ENCODE assay signal across 9 mouse cellular contexts in the genomic region with DNA sequence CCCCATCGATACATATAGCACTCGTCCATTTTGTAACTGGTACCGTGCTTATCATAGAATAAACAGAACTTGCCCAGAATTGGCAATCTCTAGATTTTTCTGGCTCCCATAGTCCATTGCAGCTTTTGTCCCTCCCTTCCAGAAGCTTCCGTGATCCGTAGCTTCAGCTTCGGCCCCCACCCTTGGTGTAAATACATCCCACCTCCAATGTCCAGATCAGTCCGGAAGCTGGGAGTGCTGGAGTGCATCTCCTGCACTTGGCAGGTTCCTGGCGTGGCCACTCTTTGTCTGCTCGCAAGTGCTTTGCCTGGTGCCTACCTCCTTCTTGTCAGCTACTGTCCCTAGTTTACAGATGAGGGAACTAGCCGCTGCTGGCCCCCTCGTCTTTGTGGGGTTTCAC. TPM values are rescaled to one million over a fixed set of nuclear protein-coding genes. Genes with fewer than 3 reads are reported as not detected.
A peak's percentile ranks its signal among the peaks of the same experiment; 100 is the strongest.
DNase-seq lines count a peak whose midpoint lies in the region; ATAC-seq lines count a peak whose summit lies in the region.
"Had no signal": no experiment of that assay in that cellular context is flagged by ENCODE, and none has a peak within 500 bp of the region (broad histone marks: within the 10 kb centered on the region; RNA-seq: fewer than 3 reads in every experiment).

No protein-coding gene starts in this region.

- peak overlapping the region; percentile 44 for H3K9ac ChIP-seq in kidney, embryonic 16.5 days (replicated peaks; ENCODE audit: low read length)
- no peak overlapping the region for H3K9ac ChIP-seq in neural tube, embryonic 14.5 days (replicated peaks; ENCODE audit: low read depth, low read length)

- no peaks in the 10 kb centered on the region for H3K9me3 ChIP-seq in kidney, embryonic 16.5 days (ENCODE audit: low read length)
- no peaks in the 10 kb centered on the region for H3K9me3 ChIP-seq in heart, embryonic 10.5 days
- no peaks in the 10 kb centered on the region for H3K9me3 ChIP-seq in neural tube, embryonic 14.5 days (ENCODE audit: control insufficient read depth, low read length)
- H3K9me3 ChIP-seq: G1E had no signal

- WGBS in kidney, embryonic 16.5 days, result 41% methylated on average over 11 of the region's 11 CpGs
- WGBS in heart, embryonic 10.5 days, result 29% methylated on average over 11 of the region's 11 CpGs
- WGBS in neural tube, embryonic 14.5 days, result 30% methylated on average over 11 of the region's 11 CpGs

- H3K4me1 ChIP-seq in kidney, embryonic 16.5 days (ENCODE audit: insufficient read depth, low read length), result peaks cover 38% of the 10 kb centered on the region
- H3K4me1 ChIP-seq in heart, embryonic 10.5 days, result peaks cover 64% of the 10 kb centered on the region
- H3K4me1 ChIP-seq in neural tube, embryonic 14.5 days (ENCODE audit: control insufficient read depth, insufficient read depth, low read length), result peaks cover 8% of the 10 kb centered on the region; the same call in 1 of the 2 replicates

- peaks cover 21% of the 10 kb centered on the region for H3K36me3 ChIP-seq in kidney, embryonic 16.5 days (ENCODE audit: insufficient read depth, low read length)
- peaks cover 45% of the 10 kb centered on the region for H3K36me3 ChIP-seq in heart, embryonic 10.5 days
- H3K36me3 ChIP-seq in neural tube, embryonic 14.5 days (ENCODE audit: control insufficient read depth, insufficient read depth, low read length), result peaks cover 7% of the 10 kb centered on the region
- H3K36me3 ChIP-seq: G1E had no signal

- no peak for DNase-seq in kidney, adult 8-10 months
- no peak for DNase-seq in heart, embryonic 10.5 days (ENCODE audit: low spot score)
- DNase-seq in kidney, postnatal 4 days, result peak; percentile 46 to 66
- no peak for DNase-seq in thymus, postnatal 10 days (ENCODE audit: low spot score in 2 of 2)
- no peak for DNase-seq in adrenal gland, postnatal 36 days

- no peaks in the 10 kb centered on the region for H3K27me3 ChIP-seq in kidney, embryonic 16.5 days (ENCODE audit: insufficient read depth, low read length)
- H3K27me3 ChIP-seq in heart, embryonic 10.5 days (ENCODE audit: insufficient read depth, poor library complexity, severe bottlenecking), result no peaks in the 10 kb centered on the region
- H3K27me3 ChIP-seq in neural tube, embryonic 14.5 days (ENCODE audit: control insufficient read depth, insufficient read depth, low read length), result no peaks in the 10 kb centered on the region

- no peak overlapping the region for H3K4me3 ChIP-seq in kidney, embryonic 16.5 days (ENCODE audit: low read length)
- peak overlapping the region; percentile 13 for H3K4me3 ChIP-seq in heart, embryonic 10.5 days
- no peak overlapping the region for H3K4me3 ChIP-seq in neural tube, embryonic 14.5 days (ENCODE audit: low read depth, low read length)

- peak overlapping the region; percentile 90 for H3K27ac ChIP-seq in kidney, embryonic 16.5 days (ENCODE audit: low read length)
- peak overlapping the region; percentile 90 for H3K27ac ChIP-seq in heart, embryonic 10.5 days
- H3K27ac ChIP-seq in neural tube, embryonic 14.5 days (ENCODE audit: low read depth, low read length), result peak overlapping the region; percentile 30; the same call in 1 of the 2 replicates

- peak; percentile 5; the same call in 1 of the 2 replicates for ATAC-seq in kidney, embryonic 16.5 days (ENCODE audit: low FRiP score, low TSS enrichment)
- no peak for ATAC-seq in neural tube, embryonic 14.5 days (ENCODE audit: low read depth)
- no peak for ATAC-seq in inflammation-experienced regulatory T-cells, adult 6 months

- peak overlapping the region; percentile 21 for H3K4me2 ChIP-seq in kidney, embryonic 16.5 days (replicated peaks; ENCODE audit: low read depth, low read length)
- no peak overlapping the region for H3K4me2 ChIP-seq in neural tube, embryonic 14.5 days (ENCODE audit: low read depth, low read length)

RNA-seq across cellular contexts. Expression of a gene that starts 32.9 kb away (rescaled TPM):
- 54.4 and 56.2 TPM in 2 replicates for polyA plus RNA-seq in kidney, embryonic 16.5 days (2015; fragmentation: Nextera tagmentation; extraction: Ambion mirVana)
- polyA plus RNA-seq in heart, embryonic 10.5 days (2016; fragmentation: Nextera tagmentation; extraction: Ambion mirVana), result 47.1 and 55.5 TPM in 2 replicates
- 11.8 and 18.3 TPM in 2 replicates for polyA plus RNA-seq in neural tube, embryonic 14.5 days (2014; fragmentation: Nextera tagmentation; extraction: Ambion mirVana)
- total RNA-seq in adrenal gland, postnatal 36 days (2021), result 10 to 100 TPM; 15.8 to 32.3 TPM
- polyA plus RNA-seq in inflammation-experienced regulatory T-cells, adult 6 months (2017; shearing (Covaris generic)), result 1 to 10 TPM in 1 of 3 experiments, under 1 TPM in 2; 0.15 to 3.2 (median 0.90) TPM

RNA-seq across cellular contexts. Expression of a gene that starts 52.6 kb away (rescaled TPM):
- polyA plus RNA-seq in kidney, embryonic 16.5 days (2015; fragmentation: Nextera tagmentation; extraction: Ambion mirVana), result 149 and 176 TPM in 2 replicates
- polyA plus RNA-seq in heart, embryonic 10.5 days (2016; fragmentation: Nextera tagmentation; extraction: Ambion mirVana), result 121 and 170 TPM in 2 replicates
- polyA plus RNA-seq in neural tube, embryonic 14.5 days (2014; fragmentation: Nextera tagmentation; extraction: Ambion mirVana), result 99.4 and 113 TPM in 2 replicates
- total RNA-seq in adrenal gland, postnatal 36 days (2021), result 100 to 1,000 TPM; 165 to 189 TPM
- 100 to 1,000 TPM in 1 of 3 experiments, 10 to 100 TPM in 2; 18.9 to 858 (median 48.2) TPM for polyA plus RNA-seq in inflammation-experienced regulatory T-cells, adult 6 months (2017; shearing (Covaris generic))

RNA-seq across cellular contexts. Expression of a gene that starts 52.6 kb away (rescaled TPM):
- polyA plus RNA-seq in kidney, embryonic 16.5 days (2015; fragmentation: Nextera tagmentation; extraction: Ambion mirVana), result 11.7 and 12.2 TPM in 2 replicates
- 7.6 and 8.6 TPM in 2 replicates for polyA plus RNA-seq in heart, embryonic 10.5 days (2016; fragmentation: Nextera tagmentation; extraction: Ambion mirVana)
- polyA plus RNA-seq in neural tube, embryonic 14.5 days (2014; fragmentation: Nextera tagmentation; extraction: Ambion mirVana), result 19.3 and 22.8 TPM in 2 replicates
- 10 to 100 TPM; 18.4 to 27.1 TPM for total RNA-seq in adrenal gland, postnatal 36 days (2021)
- polyA plus RNA-seq in inflammation-experienced regulatory T-cells, adult 6 months (2017; shearing (Covaris generic)), result 1 to 10 TPM; 4.2 to 7.3 (median 7.3) TPM

Comparison
In these comparisons a context has a peak if more than half of its experiments do, and no peak if none do; other contexts are left out.
1. DNase-seq: peak in kidney, postnatal 4 days (2 of 2); none in kidney, adult 8-10 months (0 of 2), heart, embryonic 10.5 days (single experiment), thymus, postnatal 10 days (0 of 2) and adrenal gland, postnatal 36 days (0 of 2).
2. H3K27ac ChIP-seq: peak in every context shown above with its lines; median percentile 90 in kidney, embryonic 16.5 days; 90 in heart, embryonic 10.5 days; 30 in neural tube, embryonic 14.5 days.